Mouse (Mus musculus) kidney, embryonic 16.5 days (tissue): ENCODE results near the gene Tmem132d. TPM values are rescaled to one million over a fixed set of nuclear protein-coding genes. Genes with fewer than 3 reads are reported as not detected.

Experiments used
- ATAC-seq: fragments of 200-750 bp; cut with Nextera tagmentation; 2 replicates; pipeline ENCODE4 v1.8.0; 2017; ENCODE audit warnings: moderate TSS enrichment; ENCODE audit not compliant: low FRiP score, low TSS enrichment
- H3K27ac ChIP-seq: fragments of 300-500 bp; sonication (generic); 2 replicates; pipeline ENCODE4 v1.5.1; 2014; ENCODE audit warnings: low read length
- H3K27me3 ChIP-seq: fragments of 300-500 bp; sonication (generic); 2 replicates; pipeline ENCODE4 v1.6.1; 2014; ENCODE audit warnings: low read length, control low read depth, mixed read lengths; ENCODE audit not compliant: insufficient read depth
- H3K36me3 ChIP-seq: fragments of 300-500 bp; sonication (generic); 2 replicates; pipeline ENCODE4 v1.6.1; 2014; ENCODE audit warnings: low read length, control low read depth, mixed read lengths; ENCODE audit not compliant: insufficient read depth
- H3K4me1 ChIP-seq: fragments of 300-500 bp; sonication (generic); 2 replicates; pipeline ENCODE4 v1.6.1; 2014; ENCODE audit warnings: low read length, control low read depth, mixed read lengths; ENCODE audit not compliant: insufficient read depth
- H3K4me2 ChIP-seq: fragments of 300-500 bp; sonication (generic); replicated peaks from 2 replicates; pipeline ENCODE4 v1.6.1; 2014; ENCODE audit warnings: low read depth, low read length
- H3K4me3 ChIP-seq: fragments of 300-500 bp; sonication (generic); 2 replicates; pipeline ENCODE4 v1.5.1; 2014; ENCODE audit warnings: mild to moderate bottlenecking, low read length
- H3K9ac ChIP-seq: fragments of 300-500 bp; sonication (generic); replicated peaks from 2 replicates; pipeline ENCODE4 v1.6.1; 2014; ENCODE audit warnings: low read length
- H3K9me3 ChIP-seq: fragments of 300-500 bp; sonication (generic); 2 replicates; pipeline ENCODE4 v1.6.1; 2016; ENCODE audit warnings: low read length, control low read depth
- WGBS: fragments of 180-500 bp; shearing (Covaris S2); extraction: QIAGEN DNeasy Blood & Tissue Kit; methylation state at CpG from one replicate; pipeline ENCODE4 v1.1.7; 2014; 5-methylcytosine and 5-hydroxymethylcytosine counted together
- polyA plus RNA-seq: library from polyadenylated mRNA; unstranded; fragments of >200 nt; fragmentation: Nextera tagmentation; extraction: Ambion mirVana; gene quantifications from 2 replicates; pipeline ENCODE4 v1.2.1, GENCODE M21; 2015

Tmem132d gene
- polyA plus RNA-seq, 1 experiment from 2014 or later: 0.31 TPM

DNA sequence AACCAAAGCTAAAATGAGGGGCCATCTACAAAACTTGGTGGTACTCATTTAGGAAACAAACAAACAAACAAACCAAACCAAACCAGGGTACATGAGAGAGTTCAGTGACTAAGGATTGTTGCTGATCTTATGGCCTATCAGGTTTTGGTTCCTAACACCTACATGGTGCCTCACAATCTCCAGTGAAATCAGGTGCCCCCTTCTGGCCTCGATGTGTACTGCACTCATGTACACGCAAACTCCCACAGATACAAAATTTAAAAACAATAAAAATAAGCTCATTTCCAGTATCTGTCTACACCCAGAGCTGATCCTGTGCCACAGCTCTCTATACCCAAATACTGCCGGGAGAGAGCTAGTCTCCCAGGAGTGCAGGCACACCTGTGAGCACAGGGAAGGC lies 495.0 kb downstream of the Tmem132d start:
- no peak overlapping the region for H3K4me3 ChIP-seq
- H3K4me1 ChIP-seq: no peaks in the 10 kb centered on the region
- no peak for ATAC-seq
- H3K36me3 ChIP-seq: no peaks in the 10 kb centered on the region
- no peaks in the 10 kb centered on the region for H3K9me3 ChIP-seq
- 79% methylated on average over 3 of the region's 3 CpGs for WGBS
- no peak overlapping the region for H3K27ac ChIP-seq
- H3K4me2 ChIP-seq: no peak overlapping the region
- H3K9ac ChIP-seq: no peak overlapping the region
- H3K27me3 ChIP-seq: no peaks in the 10 kb centered on the region

DNA sequence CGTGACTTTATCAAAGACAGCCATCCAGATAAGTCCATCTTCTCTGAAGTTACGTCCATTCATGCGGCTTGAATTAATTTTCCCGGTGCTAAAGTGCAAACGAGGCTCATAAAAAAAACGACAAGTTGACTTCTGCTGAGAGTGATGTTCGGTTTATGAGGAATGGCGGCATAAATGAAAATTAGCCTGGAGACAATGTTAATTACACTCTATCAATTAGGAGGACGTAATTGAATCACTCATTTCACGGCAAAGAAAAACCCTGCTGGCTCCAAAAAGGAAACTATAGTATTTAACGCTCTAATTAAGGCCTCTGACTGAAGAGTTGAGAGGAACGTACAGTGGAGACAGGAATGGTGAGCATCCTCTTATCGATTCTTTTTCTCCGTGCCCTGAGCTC lies 503.2 kb downstream of the Tmem132d start:
- no peak for ATAC-seq
- WGBS: 77% methylated on average over 14 of the region's 14 CpGs
- H3K4me3 ChIP-seq: no peak overlapping the region
- H3K4me1 ChIP-seq: no peaks in the 10 kb centered on the region
- H3K27me3 ChIP-seq: no peaks in the 10 kb centered on the region
- H3K36me3 ChIP-seq: no peaks in the 10 kb centered on the region
- no peak overlapping the region for H3K27ac ChIP-seq
- H3K9me3 ChIP-seq: no peaks in the 10 kb centered on the region
- no peak overlapping the region for H3K9ac ChIP-seq
- H3K4me2 ChIP-seq: no peak overlapping the region

DNA sequence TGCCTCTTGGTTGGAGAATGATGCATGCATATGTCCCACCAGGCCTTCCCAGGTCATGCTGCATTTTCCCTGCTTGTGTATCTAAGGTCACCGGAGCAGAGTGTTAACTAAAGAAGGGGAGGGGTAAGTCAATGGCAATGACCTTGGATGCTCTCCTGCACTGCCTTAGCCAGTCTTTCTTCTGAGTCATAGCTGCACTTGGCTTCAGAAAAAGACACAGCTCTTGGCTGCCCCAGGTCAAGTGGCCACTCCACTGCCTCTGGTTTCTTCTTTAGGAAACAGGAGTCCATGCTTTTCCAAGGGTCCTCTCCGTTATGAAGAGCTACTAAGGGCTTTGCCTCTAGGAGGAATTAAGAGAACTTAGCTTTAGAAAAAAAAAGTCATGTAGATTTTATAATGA lies 506.2 kb downstream of the Tmem132d start:
- WGBS: 79% methylated on average over 2 of the region's 2 CpGs
- H3K4me1 ChIP-seq: no peaks in the 10 kb centered on the region
- no peak overlapping the region for H3K9ac ChIP-seq
- ATAC-seq: no peak
- no peak overlapping the region for H3K4me2 ChIP-seq
- H3K4me3 ChIP-seq: no peak overlapping the region
- H3K9me3 ChIP-seq: no peaks in the 10 kb centered on the region
- H3K27ac ChIP-seq: no peak overlapping the region
- H3K27me3 ChIP-seq: no peaks in the 10 kb centered on the region
- no peaks in the 10 kb centered on the region for H3K36me3 ChIP-seq

DNA sequence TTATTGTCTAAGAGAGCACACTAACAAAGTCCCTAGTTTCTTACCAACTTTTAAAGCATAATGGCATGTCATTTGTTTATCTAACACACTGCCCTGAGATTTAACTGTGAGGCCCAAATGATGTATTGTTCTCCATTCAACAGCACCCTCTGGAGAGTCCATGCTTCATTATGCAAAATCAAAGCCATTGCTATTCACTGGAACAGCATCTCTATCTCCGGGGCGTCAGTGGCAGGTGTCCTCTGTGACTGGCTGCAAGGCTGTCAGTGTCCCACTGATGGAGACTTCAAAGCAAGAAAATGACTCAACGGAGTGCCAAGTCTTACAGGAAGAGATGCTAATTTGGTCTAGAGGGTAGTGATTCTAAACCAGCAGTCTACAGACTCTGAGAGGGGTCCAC lies 508.8 kb downstream of the Tmem132d start:
- no peaks in the 10 kb centered on the region for H3K9me3 ChIP-seq
- H3K27me3 ChIP-seq: no peaks in the 10 kb centered on the region
- WGBS: 48% methylated on average over 3 of the region's 3 CpGs
- ATAC-seq: no peak
- H3K9ac ChIP-seq: no peak overlapping the region
- no peak overlapping the region for H3K27ac ChIP-seq
- H3K4me2 ChIP-seq: no peak overlapping the region
- H3K4me1 ChIP-seq: no peaks in the 10 kb centered on the region
- H3K36me3 ChIP-seq: no peaks in the 10 kb centered on the region
- H3K4me3 ChIP-seq: no peak overlapping the region

DNA sequence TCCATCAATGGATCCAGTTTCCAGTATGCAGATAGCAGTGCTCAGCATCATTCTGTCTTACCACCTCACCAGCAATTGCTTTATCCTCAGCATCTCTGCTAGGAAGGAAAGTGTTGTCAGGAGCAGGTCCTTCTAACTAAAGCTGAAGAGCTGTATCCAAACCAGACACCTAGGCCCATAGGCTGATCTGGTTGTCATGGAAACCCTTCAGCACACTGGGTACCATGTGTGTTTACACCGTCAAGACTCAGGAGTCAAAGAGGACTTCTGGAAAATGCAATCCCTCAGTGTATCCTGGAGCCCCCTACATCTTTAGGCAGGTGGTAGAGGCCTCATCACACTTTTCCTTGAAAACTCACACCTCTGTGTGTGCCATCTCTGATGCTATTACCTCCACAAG lies 513.7 kb downstream of the Tmem132d start:
- Histone ChIP-seq H3K36me3 (no peaks in the 10 kb centered on the region), H3K4me1 (no peaks in the 10 kb centered on the region), H3K27ac (no peak overlapping the region), H3K4me2 (no peak overlapping the region), H3K9ac (no peak overlapping the region), H3K4me3 (no peak overlapping the region), H3K27me3 (no peaks in the 10 kb centered on the region), H3K9me3 (no peaks in the 10 kb centered on the region)
- ATAC-seq: no peak
- WGBS: 72% methylated on average over 1 of the region's 1 CpGs

DNA sequence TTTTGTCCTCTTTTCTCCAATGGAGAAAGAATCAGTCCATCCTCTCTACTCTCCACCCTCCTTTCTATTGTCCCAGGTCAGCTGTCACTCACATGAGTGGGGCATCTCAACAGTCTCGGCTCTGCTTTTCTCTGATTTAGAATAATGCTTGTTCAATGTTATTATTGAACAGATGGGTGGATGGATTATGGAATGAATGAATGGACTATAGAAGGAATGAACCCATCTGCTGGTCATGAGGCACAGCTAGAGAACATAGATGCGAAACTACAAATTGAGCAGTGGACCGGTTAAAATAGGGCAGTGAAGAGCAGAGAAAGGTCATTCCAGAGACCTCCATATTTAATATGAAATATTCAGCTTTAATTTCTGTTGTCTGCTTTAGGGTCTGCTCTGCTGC lies 514.5 kb downstream of the Tmem132d start:
- no peaks in the 10 kb centered on the region for H3K4me1 ChIP-seq
- no peaks in the 10 kb centered on the region for H3K9me3 ChIP-seq
- WGBS: 93% methylated on average over 3 of the region's 3 CpGs
- no peak overlapping the region for H3K9ac ChIP-seq
- H3K36me3 ChIP-seq: no peaks in the 10 kb centered on the region
- H3K27ac ChIP-seq: no peak overlapping the region
- no peaks in the 10 kb centered on the region for H3K27me3 ChIP-seq
- H3K4me2 ChIP-seq: no peak overlapping the region
- H3K4me3 ChIP-seq: no peak overlapping the region
- no peak for ATAC-seq

DNA sequence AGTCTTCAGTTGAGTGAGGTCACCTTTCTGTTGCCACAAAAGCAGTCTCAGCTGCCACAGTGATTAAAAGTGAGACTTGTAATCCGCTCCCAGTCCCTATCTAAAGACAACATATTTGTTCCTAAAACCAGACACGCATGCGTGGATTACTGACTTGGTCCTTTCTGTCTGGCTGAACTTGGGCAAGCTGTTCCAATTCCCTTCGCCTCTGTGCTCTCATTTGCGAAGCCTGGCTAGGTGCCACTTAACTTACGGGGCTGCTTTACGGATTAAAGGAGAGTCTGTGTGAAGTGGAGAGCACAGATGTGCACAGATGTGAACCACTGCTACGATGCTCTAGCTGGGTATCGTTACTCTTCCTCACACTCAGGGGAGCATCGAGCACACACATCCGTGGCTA lies 518.7 kb downstream of the Tmem132d start:
- no peaks in the 10 kb centered on the region for H3K36me3 ChIP-seq
- H3K9ac ChIP-seq: no peak overlapping the region
- H3K27ac ChIP-seq: no peak overlapping the region
- no peaks in the 10 kb centered on the region for H3K27me3 ChIP-seq
- 0 out of 2 replicates have a peak, but pooled peaks cover 9% of the 10 kb centered on the region for H3K4me1 ChIP-seq
- 75% methylated on average over 11 of the region's 11 CpGs for WGBS
- no peak for ATAC-seq
- H3K4me2 ChIP-seq: no peak overlapping the region
- no peaks in the 10 kb centered on the region for H3K9me3 ChIP-seq
- no peak overlapping the region for H3K4me3 ChIP-seq

DNA sequence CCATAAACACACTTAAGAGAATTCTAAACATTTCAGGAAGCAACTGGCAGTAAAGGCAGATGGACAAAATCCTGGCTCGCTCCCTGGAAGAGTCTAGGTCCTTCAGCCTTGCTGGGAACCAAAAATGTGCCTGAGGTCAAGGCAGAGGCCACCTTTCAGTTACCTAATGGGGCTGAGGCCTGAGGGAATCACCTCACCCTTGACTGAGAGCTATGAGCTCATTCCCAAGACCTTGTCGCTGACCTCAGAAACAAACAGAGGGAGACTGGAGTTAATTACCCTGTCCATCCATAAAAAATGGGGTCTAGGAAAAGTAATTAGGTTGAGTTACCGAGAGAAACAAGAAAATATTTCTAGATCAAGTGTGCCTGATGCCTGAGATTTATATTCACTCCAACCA lies 521.3 kb downstream of the Tmem132d start:
- no peaks in the 10 kb centered on the region for H3K9me3 ChIP-seq
- WGBS: 15% methylated on average over 3 of the region's 3 CpGs
- no peak overlapping the region for H3K4me3 ChIP-seq
- no peaks in the 10 kb centered on the region for H3K27me3 ChIP-seq
- no peaks in the 10 kb centered on the region for H3K36me3 ChIP-seq
- H3K4me2 ChIP-seq: no peak overlapping the region
- no peak overlapping the region for H3K27ac ChIP-seq
- ATAC-seq: no peak
- H3K9ac ChIP-seq: no peak overlapping the region
- H3K4me1 ChIP-seq: 0 out of 2 replicates have a peak, but pooled peaks cover 9% of the 10 kb centered on the region

DNA sequence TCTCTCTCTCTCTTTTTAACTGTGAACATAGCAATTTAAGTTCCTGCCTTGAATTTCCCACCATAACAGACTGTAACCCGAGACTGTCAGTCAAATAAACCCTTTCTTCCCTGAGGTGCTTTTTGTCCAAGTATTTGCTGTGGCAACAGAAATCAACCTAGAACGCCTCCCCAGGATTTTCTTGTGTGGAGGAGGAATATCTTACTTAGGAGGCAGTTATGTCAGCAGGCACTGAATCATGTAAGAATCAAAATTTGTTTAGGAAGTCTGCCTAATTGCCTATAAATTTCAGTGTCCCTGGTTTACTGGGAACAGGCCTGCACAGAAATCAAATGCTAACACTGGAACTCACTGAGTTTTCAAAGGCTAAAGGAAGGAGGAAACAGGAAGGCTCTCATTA lies 522.5 kb downstream of the Tmem132d start:
- no peaks in the 10 kb centered on the region for H3K36me3 ChIP-seq
- H3K27ac ChIP-seq: no peak overlapping the region
- WGBS: 20% methylated on average over 2 of the region's 2 CpGs
- H3K4me1 ChIP-seq: 0 out of 2 replicates have a peak, but pooled peaks cover 9% of the 10 kb centered on the region
- H3K27me3 ChIP-seq: no peaks in the 10 kb centered on the region
- no peak overlapping the region for H3K4me2 ChIP-seq
- no peak overlapping the region for H3K9ac ChIP-seq
- no peak overlapping the region for H3K4me3 ChIP-seq
- H3K9me3 ChIP-seq: no peaks in the 10 kb centered on the region
- ATAC-seq: peak; percentile 61; the same call in 1 of the 2 replicates

DNA sequence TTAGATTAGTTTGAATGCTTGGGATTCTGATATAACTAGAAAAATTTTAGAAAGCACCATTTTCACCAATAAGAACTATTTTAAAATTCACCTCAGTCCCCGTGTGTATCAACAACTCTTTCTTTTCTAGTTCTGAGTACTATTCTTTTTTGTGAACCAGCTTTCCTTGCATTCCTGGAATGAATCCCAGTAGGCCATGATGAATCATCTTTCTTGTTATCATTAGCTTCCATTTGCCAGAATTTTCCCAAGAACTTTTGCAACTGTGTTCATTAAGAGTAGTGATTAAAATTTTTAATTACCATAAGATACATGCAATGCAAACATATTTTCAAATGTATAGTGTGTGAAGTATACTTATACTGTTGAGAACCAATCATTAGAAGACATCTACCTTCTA lies 537.7 kb downstream of the Tmem132d start:
- WGBS: 91% methylated on average over 1 of the region's 1 CpGs
- ATAC-seq: no peak

More for the DNA sequence above, 537.7 kb downstream of the Tmem132d start:
- no peak overlapping the region for H3K4me2 ChIP-seq
- H3K9me3 ChIP-seq: no peaks in the 10 kb centered on the region
- H3K9ac ChIP-seq: no peak overlapping the region
- no peak overlapping the region for H3K27ac ChIP-seq
- H3K36me3 ChIP-seq: no peaks in the 10 kb centered on the region
- H3K4me1 ChIP-seq: no peaks in the 10 kb centered on the region
- H3K27me3 ChIP-seq: no peaks in the 10 kb centered on the region
- H3K4me3 ChIP-seq: no peak overlapping the region
